Mouse (Mus musculus): ENCODE measurements around the gene Ahdc1. TPM values are rescaled to one million over a fixed set of nuclear protein-coding genes. Genes with fewer than 3 reads are reported as not detected.
A peak's percentile ranks its signal among the peaks of the same experiment; 100 is the strongest.

Ahdc1 gene
- total and polyA plus RNA-seq, 2 experiments from 2014 or later = 5.2 to 40.5 TPM

DNA sequence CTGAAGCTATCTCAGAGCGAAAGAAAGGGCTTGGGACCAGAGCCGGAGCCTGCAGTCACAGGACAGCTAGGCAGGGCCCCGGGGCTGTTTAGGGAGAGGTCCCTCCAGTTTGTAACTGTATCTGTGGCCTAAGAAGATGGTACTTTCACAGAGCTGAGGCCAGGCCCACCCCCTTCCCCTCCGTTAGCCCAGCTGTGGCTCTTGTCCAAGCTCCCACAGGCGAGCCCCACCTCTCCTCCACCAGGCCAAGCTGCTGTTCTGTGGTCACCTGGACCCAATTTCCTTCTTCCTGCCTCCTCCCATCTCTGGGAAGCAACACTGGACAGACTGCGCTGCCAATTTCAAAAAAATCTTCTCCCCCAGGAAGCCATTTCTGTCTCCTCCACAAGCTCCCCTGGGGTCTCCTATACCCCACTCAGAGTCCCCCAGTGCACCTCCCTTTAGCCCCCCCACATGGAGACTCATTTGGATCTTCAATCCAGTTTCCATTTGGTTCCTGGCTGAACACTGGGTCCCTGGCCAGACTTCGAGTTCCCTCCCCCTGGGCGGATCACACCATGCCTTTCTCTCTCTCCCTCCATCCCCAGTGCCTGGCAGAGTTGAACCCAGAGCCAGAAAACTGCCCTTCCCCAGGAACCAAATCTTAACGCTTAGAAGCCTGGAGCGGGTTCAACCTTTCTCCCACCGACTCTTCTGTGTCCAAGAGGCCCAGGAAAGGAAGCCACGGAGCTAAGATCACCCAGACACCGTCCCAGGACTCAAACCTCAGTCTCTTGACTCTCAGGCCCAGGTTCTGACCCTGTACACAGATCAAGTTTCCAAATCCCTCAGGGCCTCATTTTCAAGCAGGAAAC is 97.6 kb downstream of the Ahdc1 start:
- Histone ChIP-seq H3K9ac (replicated peaks; ENCODE audit: low read depth, low read length) (no peak overlapping the region; the same call in 1 of the 2 replicates), H3K9me3 (replicated peaks; ENCODE audit: control insufficient read depth, low read length) (no peaks in the 10 kb centered on the region), H3K4me2 (ENCODE audit: low read depth, low read length) (no peak overlapping the region), H3K36me3 (replicated peaks; ENCODE audit: control insufficient read depth, insufficient read depth, low read length) (no peaks in the 10 kb centered on the region), H3K27ac (ENCODE audit: low read depth) (peak overlapping the region; percentile 67), H3K4me3 (ENCODE audit: low read depth, low read length) (no peak overlapping the region), H3K27me3 (ENCODE audit: control insufficient read depth, insufficient read depth, low read length) (no peaks in the 10 kb centered on the region), H3K4me1 (ENCODE audit: control insufficient read depth, insufficient read depth) (peaks cover 17% of the 10 kb centered on the region)
- ATAC-seq (ENCODE audit: insufficient read depth, low read depth) = no peak
- DNase-seq (ENCODE audit: low spot score) = no peak
- TF ChIP-seq CTCF (IDR thresholded peaks at IDR 0.05; ENCODE audit: low read depth) = no peak
- no peak for TF ChIP-seq EP300 (IDR thresholded peaks at IDR 0.05; ENCODE audit: low read depth)
- WGBS = 57% methylated on average over 13 of the region's 13 CpGs

DNA sequence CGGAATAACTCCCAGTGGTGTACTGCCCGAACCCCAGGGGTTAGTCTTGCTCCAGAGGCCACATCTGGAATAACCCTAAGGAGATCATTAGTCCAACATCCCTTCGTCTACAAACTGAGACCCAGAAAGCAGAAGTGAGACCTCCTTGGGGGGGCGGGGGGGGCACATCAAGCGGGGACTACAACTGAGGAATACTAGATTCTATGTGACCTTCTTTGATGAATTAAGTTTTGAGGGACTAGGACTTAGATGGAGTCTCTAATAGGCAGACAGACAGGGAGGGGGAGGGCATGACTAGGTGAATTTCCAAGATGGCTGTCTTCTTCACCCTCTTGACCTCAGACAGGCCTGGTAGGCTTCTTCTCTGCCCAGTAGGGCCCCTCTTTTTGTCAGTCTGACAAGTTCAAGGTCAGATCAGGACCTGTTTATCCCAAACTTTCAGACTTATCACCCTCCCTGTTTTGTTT is 98.3 kb downstream of the Ahdc1 start:
- TF ChIP-seq EP300 (IDR thresholded peaks at IDR 0.05; ENCODE audit: low read depth) (no peak), CTCF (IDR thresholded peaks at IDR 0.05; ENCODE audit: low read depth) (no peak)
- peak overlapping the region; percentile 67; the same call in 1 of the 2 replicates for H3K27ac ChIP-seq (ENCODE audit: low read depth)
- ATAC-seq (ENCODE audit: insufficient read depth, low read depth) (no peak), DNase-seq (ENCODE audit: low spot score) (no peak)
- H3K9ac ChIP-seq (replicated peaks; ENCODE audit: low read depth, low read length) = no peak overlapping the region
- H3K4me1 ChIP-seq (ENCODE audit: control insufficient read depth, insufficient read depth) = peaks cover 17% of the 10 kb centered on the region
- no peaks in the 10 kb centered on the region for H3K9me3 ChIP-seq (replicated peaks; ENCODE audit: control insufficient read depth, low read length)
- 71% methylated on average over 5 of the region's 5 CpGs for WGBS
- no peaks in the 10 kb centered on the region for H3K27me3 ChIP-seq (ENCODE audit: control insufficient read depth, insufficient read depth, low read length)
- no peaks in the 10 kb centered on the region for H3K36me3 ChIP-seq (replicated peaks; ENCODE audit: control insufficient read depth, insufficient read depth, low read length)
- H3K4me2 ChIP-seq (ENCODE audit: low read depth, low read length) = no peak overlapping the region
- H3K4me3 ChIP-seq (ENCODE audit: low read depth, low read length) = no peak overlapping the region

DNA sequence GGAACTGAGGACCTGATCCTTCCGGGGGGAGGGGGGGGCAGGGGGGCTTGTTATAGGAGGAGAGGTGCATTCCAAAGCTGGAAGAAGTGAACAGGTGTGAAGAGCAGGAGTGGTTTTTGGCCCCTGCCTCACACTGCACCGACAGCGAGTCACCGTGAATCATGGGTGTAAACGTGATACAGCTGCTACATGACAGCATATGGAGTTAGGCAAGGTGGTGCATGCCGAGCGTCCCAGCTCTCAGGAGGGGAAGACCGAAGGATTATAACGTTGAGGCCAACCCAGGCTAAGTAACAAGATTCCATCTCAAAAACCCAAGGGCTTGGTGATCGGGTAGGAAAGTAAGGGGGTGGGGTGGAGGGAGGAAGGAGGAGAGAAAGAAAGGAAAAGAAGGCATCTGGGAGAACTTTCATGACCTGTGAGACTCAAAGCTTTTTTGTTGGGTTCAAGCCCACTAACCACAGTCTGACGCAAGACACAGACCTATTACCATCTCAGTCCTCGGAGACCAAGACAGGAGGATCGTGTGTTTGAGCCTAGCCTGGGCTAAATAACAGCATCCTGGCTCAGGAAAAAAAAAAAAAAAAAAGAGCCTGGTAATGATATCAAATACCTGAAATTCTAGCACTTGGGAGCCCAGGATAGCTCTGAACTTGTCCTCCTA is 101.2 kb downstream of the Ahdc1 start:
- Histone ChIP-seq H3K4me2 (ENCODE audit: low read depth, low read length) (no peak overlapping the region), H3K9me3 (replicated peaks; ENCODE audit: control insufficient read depth, low read length) (no peaks in the 10 kb centered on the region), H3K9ac (replicated peaks; ENCODE audit: low read depth, low read length) (no peak overlapping the region; the same call in 1 of the 2 replicates), H3K27me3 (ENCODE audit: control insufficient read depth, insufficient read depth, low read length) (no peaks in the 10 kb centered on the region), H3K27ac (ENCODE audit: low read depth) (no peak overlapping the region), H3K36me3 (replicated peaks; ENCODE audit: control insufficient read depth, insufficient read depth, low read length) (no peaks in the 10 kb centered on the region), H3K4me3 (ENCODE audit: low read depth, low read length) (no peak overlapping the region), H3K4me1 (ENCODE audit: control insufficient read depth, insufficient read depth) (peaks cover 19% of the 10 kb centered on the region)
- no peak for DNase-seq (ENCODE audit: low spot score)
- WGBS = 53% methylated on average over 13 of the region's 13 CpGs
- no peak for ATAC-seq (ENCODE audit: insufficient read depth, low read depth)
- TF ChIP-seq CTCF (IDR thresholded peaks at IDR 0.05; ENCODE audit: low read depth) = no peak
- TF ChIP-seq EP300 (IDR thresholded peaks at IDR 0.05; ENCODE audit: low read depth) = no peak

DNA sequence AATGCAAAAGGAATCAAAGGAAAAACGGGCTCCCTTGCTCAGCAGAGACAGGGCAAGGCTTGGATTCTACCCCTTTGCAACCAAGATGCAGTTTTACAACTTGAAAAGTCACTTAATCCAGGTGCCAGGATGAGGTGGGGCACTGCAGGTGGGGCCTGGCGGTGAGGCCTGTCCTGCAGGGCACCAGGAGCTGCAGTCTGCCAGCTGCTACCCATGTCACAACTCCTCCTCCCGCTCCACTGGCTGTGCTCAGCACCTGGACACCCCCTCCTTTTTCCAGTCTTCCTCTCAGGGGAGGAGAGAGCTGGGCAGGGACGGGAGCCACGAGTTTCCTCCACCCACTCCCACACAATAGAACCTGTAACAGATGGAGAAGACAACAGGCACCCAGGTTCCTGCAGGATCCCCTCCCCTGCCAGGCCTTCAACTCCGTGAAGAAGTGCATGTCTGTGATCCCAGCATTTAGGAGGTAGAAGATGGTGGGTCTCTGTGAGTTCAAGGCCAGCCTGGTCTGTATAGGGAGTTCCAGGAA is 102.4 kb downstream of the Ahdc1 start:
- H3K27ac ChIP-seq (ENCODE audit: low read depth) = no peak overlapping the region
- ATAC-seq (ENCODE audit: insufficient read depth, low read depth) = no peak
- no peak for DNase-seq (ENCODE audit: low spot score)

DNA sequence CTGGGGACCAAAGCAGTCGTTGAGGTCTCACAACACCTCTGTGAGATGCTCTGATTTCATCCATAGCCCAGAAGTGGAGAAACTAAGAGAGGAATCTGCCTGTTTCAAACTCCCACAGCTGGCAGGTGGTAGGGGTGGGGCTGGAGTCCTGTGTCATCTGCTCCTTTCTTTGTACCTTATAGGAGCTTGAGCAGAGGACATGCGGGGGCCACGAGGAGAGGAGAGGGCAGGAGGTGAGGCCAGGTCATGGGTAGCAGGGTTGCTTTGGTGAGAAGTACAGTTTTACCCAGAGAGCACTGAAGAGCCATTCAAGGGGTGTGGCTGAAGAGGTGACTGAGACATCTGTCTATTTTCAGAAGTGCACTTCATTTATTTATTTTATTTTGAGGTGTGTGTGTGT is 103.7 kb downstream of the Ahdc1 start:
- WGBS = 83% methylated on average over 3 of the region's 3 CpGs
- DNase-seq (ENCODE audit: low spot score) (no peak), ATAC-seq (ENCODE audit: insufficient read depth, low read depth) (no peak)
- no peak overlapping the region for H3K4me3 ChIP-seq (ENCODE audit: low read depth, low read length)
- H3K27ac ChIP-seq (ENCODE audit: low read depth) = no peak overlapping the region
- H3K36me3 ChIP-seq (replicated peaks; ENCODE audit: control insufficient read depth, insufficient read depth, low read length) = no peaks in the 10 kb centered on the region
- no peak overlapping the region for H3K4me2 ChIP-seq (ENCODE audit: low read depth, low read length)
- no peak for TF ChIP-seq CTCF (IDR thresholded peaks at IDR 0.05; ENCODE audit: low read depth)
- no peak for TF ChIP-seq EP300 (IDR thresholded peaks at IDR 0.05; ENCODE audit: low read depth)
- H3K9me3 ChIP-seq (replicated peaks; ENCODE audit: control insufficient read depth, low read length) = no peaks in the 10 kb centered on the region
- H3K4me1 ChIP-seq (ENCODE audit: control insufficient read depth, insufficient read depth) = peaks cover 10% of the 10 kb centered on the region; the same call in 1 of the 2 replicates
- H3K9ac ChIP-seq (replicated peaks; ENCODE audit: low read depth, low read length) = no peak overlapping the region
- H3K27me3 ChIP-seq (ENCODE audit: control insufficient read depth, insufficient read depth, low read length) = no peaks in the 10 kb centered on the region

More for the DNA sequence above, 102.4 kb downstream of the Ahdc1 start:
- Histone ChIP-seq H3K9ac (replicated peaks; ENCODE audit: low read depth, low read length) (no peak overlapping the region), H3K4me3 (ENCODE audit: low read depth, low read length) (no peak overlapping the region), H3K27me3 (ENCODE audit: control insufficient read depth, insufficient read depth, low read length) (no peaks in the 10 kb centered on the region), H3K36me3 (replicated peaks; ENCODE audit: control insufficient read depth, insufficient read depth, low read length) (no peaks in the 10 kb centered on the region), H3K9me3 (replicated peaks; ENCODE audit: control insufficient read depth, low read length) (no peaks in the 10 kb centered on the region), H3K4me1 (ENCODE audit: control insufficient read depth, insufficient read depth) (peaks cover 16% of the 10 kb centered on the region), H3K4me2 (ENCODE audit: low read depth, low read length) (no peak overlapping the region)
- no peak for TF ChIP-seq EP300 (IDR thresholded peaks at IDR 0.05; ENCODE audit: low read depth)
- TF ChIP-seq CTCF (IDR thresholded peaks at IDR 0.05; ENCODE audit: low read depth) = no peak
- 64% methylated on average over 6 of the region's 6 CpGs for WGBS

All from heart, postnatal 0 days (tissue).